Mouse (Mus musculus): ENCODE measurements at regions not wholly inside any gene's neighbourhood (a gene's known extent, or its start where the extent isn't known, plus 50 kb on each side); places are given as distances from the start of the nearest gene placed in this dataset.
A peak's percentile ranks its signal among the peaks of the same experiment; 100 is the strongest.

- WGBS = 78% methylated on average over 14 of the region's 14 CpGs
- H3K36me3 ChIP-seq (ENCODE audit: insufficient read depth, low read length) = no peaks in the 10 kb centered on the region
Measured at GRCm38 (mm10) chr11:32908723-32909411, 84.5 kb upstream of the Smim23 start.

GRCm38 (mm10) chr11:32907520-32908233, 83.3 kb upstream of the Smim23 start:
- TF ChIP-seq CTCF (IDR thresholded peaks at IDR 0.05) (no peak), EP300 (IDR thresholded peaks at IDR 0.05) (no peak)
- DNase-seq (ENCODE audit: low spot score) (no peak), ATAC-seq (peak; percentile 41; the same call in 1 of the 2 replicates)
- Histone ChIP-seq H3K9ac (replicated peaks; ENCODE audit: low read depth) (no peak overlapping the region), H3K27ac (ENCODE audit: low read length) (no peak overlapping the region), H3K4me3 (ENCODE audit: low read depth, low read length) (no peak overlapping the region), H3K9me3 (ENCODE audit: low read length) (no peaks in the 10 kb centered on the region), H3K36me3 (ENCODE audit: insufficient read depth, low read length) (no peaks in the 10 kb centered on the region), H3K4me1 (ENCODE audit: insufficient read depth, low read depth, low read length) (peaks cover 5% of the 10 kb centered on the region; the same call in 1 of the 2 replicates), H3K27me3 (replicated peaks; ENCODE audit: insufficient read depth, low read length) (no peaks in the 10 kb centered on the region), H3K4me2 (replicated peaks; ENCODE audit: low read depth, low read length) (no peak overlapping the region)
- 14% methylated on average over 10 of the region's 10 CpGs for WGBS

More at GRCm38 (mm10) chr11:32908723-32909411, 84.5 kb upstream of the Smim23 start:
- H3K4me3 ChIP-seq (ENCODE audit: low read depth, low read length) = no peak overlapping the region
- H3K27ac ChIP-seq (ENCODE audit: low read length) = no peak overlapping the region
- no peak for DNase-seq (ENCODE audit: low spot score)
- H3K27me3 ChIP-seq (replicated peaks; ENCODE audit: insufficient read depth, low read length) = no peaks in the 10 kb centered on the region
- no peak overlapping the region for H3K4me2 ChIP-seq (replicated peaks; ENCODE audit: low read depth, low read length)
- no peak for ATAC-seq
- peaks cover 5% of the 10 kb centered on the region; the same call in 1 of the 2 replicates for H3K4me1 ChIP-seq (ENCODE audit: insufficient read depth, low read depth, low read length)
- TF ChIP-seq CTCF (IDR thresholded peaks at IDR 0.05) (no peak), EP300 (IDR thresholded peaks at IDR 0.05) (no peak)
- H3K9ac ChIP-seq (replicated peaks; ENCODE audit: low read depth) = no peak overlapping the region
- no peaks in the 10 kb centered on the region for H3K9me3 ChIP-seq (ENCODE audit: low read length)

- DNase-seq (ENCODE audit: low spot score) (no peak), ATAC-seq (no peak)
- Histone ChIP-seq H3K27me3 (replicated peaks; ENCODE audit: insufficient read depth, low read length) (no peaks in the 10 kb centered on the region), H3K9ac (replicated peaks; ENCODE audit: low read depth) (no peak overlapping the region), H3K36me3 (ENCODE audit: insufficient read depth, low read length) (no peaks in the 10 kb centered on the region), H3K4me3 (ENCODE audit: low read depth, low read length) (no peak overlapping the region), H3K27ac (ENCODE audit: low read length) (no peak overlapping the region), H3K9me3 (ENCODE audit: low read length) (no peaks in the 10 kb centered on the region), H3K4me2 (replicated peaks; ENCODE audit: low read depth, low read length) (no peak overlapping the region), H3K4me1 (ENCODE audit: insufficient read depth, low read depth, low read length) (peaks cover 5% of the 10 kb centered on the region; the same call in 1 of the 2 replicates)
- TF ChIP-seq EP300 (IDR thresholded peaks at IDR 0.05) (no peak), CTCF (IDR thresholded peaks at IDR 0.05) (no peak)
Measured at GRCm38 (mm10) chr11:32903970-32904369, 79.6 kb upstream of the Smim23 start.

GRCm38 (mm10) chr11:32903389-32903788, 79.0 kb upstream of the Smim23 start:
- H3K9ac ChIP-seq (replicated peaks; ENCODE audit: low read depth) = no peak overlapping the region
- 58% methylated on average over 3 of the region's 3 CpGs for WGBS
- no peaks in the 10 kb centered on the region for H3K9me3 ChIP-seq (ENCODE audit: low read length)
- H3K4me2 ChIP-seq (replicated peaks; ENCODE audit: low read depth, low read length) = no peak overlapping the region
- TF ChIP-seq EP300 (IDR thresholded peaks at IDR 0.05) = no peak
- TF ChIP-seq CTCF (IDR thresholded peaks at IDR 0.05) = no peak
- no peaks in the 10 kb centered on the region for H3K36me3 ChIP-seq (ENCODE audit: insufficient read depth, low read length)
- no peaks in the 10 kb centered on the region for H3K27me3 ChIP-seq (replicated peaks; ENCODE audit: insufficient read depth, low read length)
- DNase-seq (ENCODE audit: low spot score) (no peak), ATAC-seq (no peak)
- H3K27ac ChIP-seq (ENCODE audit: low read length) = no peak overlapping the region
- H3K4me3 ChIP-seq (ENCODE audit: low read depth, low read length) = no peak overlapping the region
- H3K4me1 ChIP-seq (ENCODE audit: insufficient read depth, low read depth, low read length) = peaks cover 5% of the 10 kb centered on the region; the same call in 1 of the 2 replicates

GRCm38 (mm10) chr11:32902923-32903322, 78.5 kb upstream of the Smim23 start:
- Histone ChIP-seq H3K27ac (ENCODE audit: low read length) (no peak overlapping the region), H3K9ac (replicated peaks; ENCODE audit: low read depth) (no peak overlapping the region), H3K4me3 (ENCODE audit: low read depth, low read length) (no peak overlapping the region), H3K27me3 (replicated peaks; ENCODE audit: insufficient read depth, low read length) (no peaks in the 10 kb centered on the region), H3K4me1 (ENCODE audit: insufficient read depth, low read depth, low read length) (peaks cover 3% of the 10 kb centered on the region; the same call in 1 of the 2 replicates), H3K9me3 (ENCODE audit: low read length) (no peaks in the 10 kb centered on the region), H3K4me2 (replicated peaks; ENCODE audit: low read depth, low read length) (no peak overlapping the region), H3K36me3 (ENCODE audit: insufficient read depth, low read length) (no peaks in the 10 kb centered on the region)
- DNase-seq (ENCODE audit: low spot score) = no peak
- WGBS = 36% methylated on average over 7 of the region's 10 CpGs
- TF ChIP-seq EP300 (IDR thresholded peaks at IDR 0.05) (no peak), CTCF (IDR thresholded peaks at IDR 0.05) (no peak)
- no peak for ATAC-seq

- ATAC-seq (no peak), DNase-seq (ENCODE audit: low spot score) (no peak)
- TF ChIP-seq EP300 (IDR thresholded peaks at IDR 0.05) = no peak
- TF ChIP-seq CTCF (IDR thresholded peaks at IDR 0.05) = no peak
- Histone ChIP-seq H3K9me3 (ENCODE audit: low read length) (no peaks in the 10 kb centered on the region), H3K36me3 (ENCODE audit: insufficient read depth, low read length) (no peaks in the 10 kb centered on the region), H3K4me3 (ENCODE audit: low read depth, low read length) (no peak overlapping the region), H3K9ac (replicated peaks; ENCODE audit: low read depth) (no peak overlapping the region), H3K27me3 (replicated peaks; ENCODE audit: insufficient read depth, low read length) (no peaks in the 10 kb centered on the region), H3K4me2 (replicated peaks; ENCODE audit: low read depth, low read length) (no peak overlapping the region), H3K4me1 (ENCODE audit: insufficient read depth, low read depth, low read length) (no peaks in the 10 kb centered on the region), H3K27ac (ENCODE audit: low read length) (no peak overlapping the region)
- WGBS = 71% methylated on average over 6 of the region's 6 CpGs
Measured at GRCm38 (mm10) chr11:32900437-32900836, 76.0 kb upstream of the Smim23 start.

All from lung, postnatal 0 days (tissue).